Mouse (Mus musculus) lung, postnatal 14 days (tissue): ENCODE measurements around the gene Slc10a7.
"Not testable (repeated sequence)": the region's sequence is repeated elsewhere in the genome, so short reads cannot be mapped to it uniquely, and the experiment has no call there.

Source experiments
- DNase-seq: peaks from one replicate; pipeline ENCODE4 v3.0.0; 2021

The Slc10a7 gene

DNA sequence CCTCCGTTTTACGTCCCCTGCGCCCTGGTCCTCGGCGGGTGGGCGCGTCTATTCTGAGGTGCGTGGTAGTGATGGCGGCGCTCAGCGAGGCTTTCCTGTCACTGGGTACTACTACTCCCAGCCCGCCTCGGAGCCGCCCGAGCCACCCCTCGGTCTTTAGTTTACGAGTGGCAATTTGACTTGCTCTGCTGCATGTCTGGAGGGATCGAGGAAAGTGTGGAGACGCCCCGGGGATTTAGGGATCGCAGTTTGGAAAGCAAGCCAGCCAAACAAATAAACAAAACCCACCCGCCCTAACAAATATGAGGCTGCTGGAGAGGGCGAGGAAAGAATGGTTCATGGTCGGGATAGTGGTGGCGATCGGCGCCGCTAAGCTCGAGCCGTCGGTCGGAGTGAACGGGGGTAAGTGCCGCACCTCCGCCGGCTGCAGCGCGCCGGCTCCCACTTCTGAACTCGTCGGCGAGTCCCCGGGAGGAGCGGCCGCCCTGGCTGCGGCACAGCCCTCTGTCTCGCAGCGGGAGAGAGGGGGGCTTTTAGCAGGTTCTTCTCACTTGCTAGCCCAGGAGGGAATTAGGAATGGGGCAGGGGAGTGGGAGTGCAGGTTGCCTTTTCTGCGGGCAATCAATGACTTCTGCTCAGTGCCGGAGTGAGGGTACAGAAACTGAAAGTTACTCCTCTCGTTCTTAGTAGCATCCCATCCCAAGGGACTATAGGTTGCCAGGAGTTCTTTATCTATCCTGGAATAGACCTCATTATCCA lies at the start of gene Slc10a7:
TSS of gene Slc10a7 (plus strand) at position 74 of the 759 bp plus-strand sequence.
- peak; percentile 85 for DNase-seq

DNA sequence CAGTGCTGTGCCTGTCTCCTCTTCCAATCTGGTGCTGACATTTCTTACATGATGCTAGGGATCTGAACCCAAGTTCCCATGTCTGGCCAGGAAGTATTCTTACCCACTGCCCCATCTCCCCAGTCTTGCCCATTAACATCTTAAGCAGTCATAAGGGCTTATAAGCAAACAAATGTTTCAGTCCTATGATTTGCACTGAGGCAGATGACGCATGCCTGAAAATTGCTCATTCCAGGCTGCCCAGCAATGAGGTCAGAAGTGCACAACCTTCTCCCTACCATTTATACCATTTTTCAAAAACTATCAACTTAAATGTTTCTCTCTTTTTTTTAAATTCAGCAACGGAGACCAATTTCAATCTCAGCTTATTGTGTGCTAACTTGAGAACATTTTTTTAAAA lies 45.2 kb upstream of the Slc10a7 start:
- DNase-seq, result no peak

DNA sequence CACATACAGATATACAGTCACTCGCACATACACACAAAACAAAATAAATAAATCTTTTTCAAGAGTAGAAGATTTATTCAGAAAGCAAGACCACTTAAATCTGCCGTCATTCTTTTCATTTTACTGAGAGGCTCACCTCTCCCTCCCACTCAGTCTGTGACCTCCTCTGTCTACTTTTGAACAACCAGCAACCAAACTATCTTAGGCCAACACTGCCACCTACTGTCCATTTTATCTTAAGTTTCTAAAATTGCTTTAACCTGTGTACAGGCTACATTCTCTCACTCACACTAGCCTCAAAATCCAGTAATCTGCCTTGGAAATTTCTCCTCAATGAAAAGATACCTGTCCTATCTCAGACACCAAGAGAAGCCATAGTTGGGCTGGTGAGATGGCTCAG lies 41.3 kb upstream of the Slc10a7 start:
- no peak for DNase-seq

DNA sequence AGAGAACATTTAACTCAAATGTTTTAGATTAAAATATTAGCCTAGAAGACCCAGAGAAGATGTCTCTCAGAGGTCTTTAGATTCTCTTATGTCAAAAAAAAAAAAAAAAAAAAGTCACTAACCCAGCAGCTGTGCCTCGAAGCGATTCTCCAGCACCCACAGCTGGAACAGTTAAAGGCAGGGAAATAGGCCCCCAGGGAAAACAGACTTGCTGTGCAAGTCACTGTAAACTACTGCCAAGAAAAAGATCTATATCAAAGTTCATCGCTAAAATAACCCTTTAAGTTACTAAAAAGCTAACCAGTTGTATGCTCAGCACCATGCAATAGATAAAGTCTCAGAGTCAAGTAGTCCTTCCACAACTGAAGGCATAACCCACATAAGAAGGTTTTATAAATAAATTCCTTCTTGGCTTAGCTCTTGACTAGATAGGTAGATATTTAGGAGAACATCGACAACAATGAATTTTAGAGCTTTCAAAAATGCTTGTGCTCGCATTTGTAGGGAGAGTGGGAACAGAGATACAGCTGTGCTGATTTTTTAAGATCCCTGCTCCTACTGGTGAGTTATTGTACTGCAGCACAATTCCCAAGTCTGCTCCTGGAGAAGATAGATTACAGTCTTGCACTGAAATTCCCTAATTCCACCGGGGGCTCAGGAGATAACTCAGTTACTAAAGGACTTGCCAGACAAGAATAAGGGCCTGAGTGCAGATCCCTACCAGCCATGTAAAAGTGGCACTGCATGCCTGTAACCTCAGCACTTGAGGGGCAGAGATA lies 31.9 kb upstream of the Slc10a7 start:
- DNase-seq, result no peak

DNA sequence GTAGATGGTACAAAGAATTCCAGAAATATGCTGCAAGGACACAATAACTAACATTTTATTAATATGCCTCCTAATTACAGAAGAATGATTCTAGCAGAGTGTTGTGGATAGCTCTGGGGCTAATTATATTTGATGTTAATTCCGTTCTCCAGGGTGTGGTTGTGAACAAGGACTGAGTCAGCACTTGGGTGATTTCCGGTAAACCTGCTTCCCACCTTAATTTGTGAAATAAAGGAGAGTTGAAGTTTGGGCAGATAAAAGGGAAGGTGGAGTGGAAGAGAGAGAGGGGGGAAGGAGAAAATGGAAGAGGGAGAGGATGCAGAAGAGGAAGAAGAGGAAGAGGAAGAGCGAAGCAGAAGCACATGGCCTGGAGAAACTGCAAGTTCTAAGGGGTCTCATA lies 19.4 kb upstream of the Slc10a7 start:
- no peak for DNase-seq

DNA sequence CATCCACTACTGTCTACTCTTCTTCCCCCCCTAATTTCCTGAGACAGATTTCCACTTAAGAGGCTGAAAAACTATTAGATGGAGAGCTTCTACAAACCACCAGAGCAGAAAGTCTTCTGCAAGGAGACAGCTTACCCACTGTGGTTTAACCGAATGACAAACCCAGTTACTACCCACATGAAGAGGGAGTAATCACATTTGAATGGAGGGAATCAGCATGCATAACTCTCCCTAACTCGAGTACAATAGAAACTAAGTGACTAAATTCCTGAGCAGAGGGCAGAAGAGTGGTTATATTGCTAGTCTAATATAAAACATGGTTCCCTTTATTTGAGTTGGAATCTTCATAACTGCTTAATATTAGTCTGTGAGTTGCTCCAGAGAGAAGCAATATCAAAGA lies 16.1 kb upstream of the Slc10a7 start:
- no peak for DNase-seq

DNA sequence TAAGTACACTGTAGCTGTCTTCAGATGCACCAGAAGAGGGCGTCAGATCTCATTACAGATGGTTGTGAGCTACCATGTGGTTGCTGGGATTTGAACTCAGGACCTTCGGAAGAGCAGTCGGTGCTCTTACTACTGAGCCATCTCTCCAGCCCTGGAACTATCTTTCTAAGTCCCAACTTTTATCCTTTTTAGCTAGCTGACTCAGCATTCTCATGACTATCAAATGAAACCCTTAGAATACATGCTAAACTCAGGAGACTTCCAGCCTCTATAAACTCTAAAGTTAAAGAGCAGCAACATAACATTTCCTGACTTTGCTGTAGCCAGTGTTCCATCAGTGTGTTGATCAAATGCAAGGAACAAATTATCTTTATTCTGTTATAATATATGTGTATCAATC lies 12.9 kb upstream of the Slc10a7 start:
- not testable (repeated sequence) for DNase-seq

DNA sequence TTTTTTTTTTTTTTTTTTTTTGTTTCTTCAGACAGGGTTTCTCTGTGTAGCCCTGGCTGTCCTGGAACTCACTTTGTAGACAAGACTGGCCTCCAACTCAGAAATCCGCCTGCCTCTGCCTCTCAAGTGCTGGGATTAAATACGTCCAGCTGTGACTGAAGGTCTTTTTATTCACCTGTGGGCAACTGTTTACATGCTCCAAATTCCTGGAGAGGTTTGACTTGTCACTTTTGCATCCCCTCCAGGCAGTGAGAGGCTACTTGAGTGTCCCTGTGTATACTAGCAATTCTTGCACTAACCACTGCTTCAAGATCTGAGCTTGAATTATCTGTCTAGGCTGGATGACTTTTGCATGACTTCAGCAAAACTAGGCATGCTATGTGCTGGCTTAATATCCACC lies 6.4 kb upstream of the Slc10a7 start:
- DNase-seq, result no peak

DNA sequence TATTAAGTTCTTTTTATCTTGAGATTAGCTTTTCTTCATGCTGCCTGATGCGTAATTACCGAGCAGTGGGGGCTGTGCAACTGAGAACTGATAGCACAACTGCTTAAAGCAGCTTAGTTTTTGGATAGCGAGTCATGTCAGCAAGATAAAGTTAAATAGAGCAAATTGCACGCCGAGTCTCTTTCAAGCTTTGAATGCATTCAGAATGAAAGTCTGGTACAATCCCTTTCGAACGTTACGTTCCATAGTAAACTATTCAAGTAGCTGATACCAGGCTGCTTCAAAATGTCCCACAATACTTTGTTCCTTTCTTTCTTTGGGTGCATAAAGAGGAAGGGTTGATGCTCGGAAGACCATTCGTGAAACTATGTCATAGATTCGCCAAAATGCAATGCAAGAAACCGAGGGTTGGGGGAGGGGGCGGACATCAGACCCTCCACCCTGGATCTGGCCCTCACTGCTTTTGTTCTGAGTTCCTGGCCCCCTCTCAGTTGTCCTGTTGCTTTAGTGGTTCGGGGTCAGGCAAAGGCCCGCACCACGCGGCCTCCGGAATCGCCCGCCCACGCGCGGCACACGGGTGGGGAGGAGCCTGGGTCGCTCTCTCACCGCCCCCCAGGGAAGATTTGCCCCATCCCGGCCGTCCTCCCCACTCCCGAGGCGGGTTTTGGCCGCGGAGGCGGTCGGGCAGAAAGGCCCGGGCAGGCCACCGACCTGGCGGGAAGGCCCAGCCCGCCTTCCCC lies 997 bp upstream of the Slc10a7 start:
- DNase-seq, result peak; percentile 37

DNA sequence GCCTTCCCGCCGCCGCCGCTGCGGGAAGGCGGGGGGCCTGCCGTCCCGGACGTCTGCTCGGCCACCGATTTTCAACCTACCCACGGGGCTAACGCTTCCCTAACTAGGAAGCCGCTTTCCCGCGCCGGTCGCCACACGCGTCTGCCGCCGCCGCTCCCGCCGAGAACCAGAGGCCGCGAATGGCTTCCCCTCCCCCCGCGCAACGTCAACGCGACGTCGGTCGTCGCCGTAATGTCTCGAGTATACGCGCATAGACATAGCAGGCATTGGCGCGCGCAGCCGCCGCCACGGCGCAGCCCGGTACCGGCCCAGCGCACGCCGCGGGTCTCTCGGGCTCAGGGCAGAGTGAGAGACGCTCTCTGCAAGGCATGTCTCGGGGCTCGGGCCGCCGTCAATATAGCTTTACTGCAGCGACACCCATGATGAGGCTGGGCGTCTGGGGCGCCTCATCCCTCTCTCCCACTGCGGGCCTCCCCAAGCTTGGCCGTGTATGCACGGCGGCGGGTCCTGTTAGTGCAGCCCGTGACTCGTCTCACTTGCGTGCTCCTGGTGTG lies 350 bp upstream of the Slc10a7 start, which contains the start of gene Rbmxl1:
TSS of gene Rbmxl1 (minus strand) at position 180 of the 554 bp plus-strand sequence.
- DNase-seq, result peak; percentile 95

DNA sequence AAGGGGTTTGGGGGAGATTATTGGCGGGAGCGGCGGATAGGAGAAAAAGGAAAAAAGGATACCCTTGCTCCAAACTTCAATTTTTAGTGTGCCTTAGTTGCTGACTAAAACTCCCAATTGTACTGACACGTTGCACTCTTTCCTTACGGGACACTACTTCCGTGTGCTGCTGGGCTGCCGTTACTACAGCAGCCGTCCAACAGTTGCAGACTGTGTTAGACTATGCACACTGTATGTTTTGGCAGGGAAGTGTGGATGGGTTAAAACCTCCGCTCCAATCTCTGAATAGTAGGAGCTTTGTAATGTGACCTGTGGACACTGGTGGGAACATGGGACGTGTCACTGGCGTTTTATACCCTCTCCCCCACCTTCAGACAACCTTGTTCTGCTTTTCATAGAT lies 948 bp downstream of the Slc10a7 start:
- DNase-seq, result peak; percentile 4

DNA sequence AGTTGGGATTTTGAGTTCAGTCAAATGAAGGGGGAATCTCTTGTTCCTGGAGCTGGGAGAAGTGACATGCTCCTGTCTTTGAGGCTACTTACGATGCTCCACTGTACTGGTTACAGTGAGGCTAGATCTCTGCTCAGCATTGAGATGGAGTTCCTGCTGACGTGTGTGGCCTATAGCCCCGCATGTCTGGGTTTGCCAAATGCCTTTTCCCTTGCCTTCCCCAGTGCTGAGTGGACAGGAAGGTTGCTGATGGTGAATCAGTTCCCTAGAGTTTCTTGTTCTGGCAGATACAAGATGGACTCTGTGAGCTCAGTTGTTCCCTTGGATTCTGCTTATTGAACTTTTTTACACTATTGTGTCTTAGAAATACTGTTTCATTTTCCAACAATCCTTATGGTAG lies 1.8 kb downstream of the Slc10a7 start:
- no peak for DNase-seq

DNA sequence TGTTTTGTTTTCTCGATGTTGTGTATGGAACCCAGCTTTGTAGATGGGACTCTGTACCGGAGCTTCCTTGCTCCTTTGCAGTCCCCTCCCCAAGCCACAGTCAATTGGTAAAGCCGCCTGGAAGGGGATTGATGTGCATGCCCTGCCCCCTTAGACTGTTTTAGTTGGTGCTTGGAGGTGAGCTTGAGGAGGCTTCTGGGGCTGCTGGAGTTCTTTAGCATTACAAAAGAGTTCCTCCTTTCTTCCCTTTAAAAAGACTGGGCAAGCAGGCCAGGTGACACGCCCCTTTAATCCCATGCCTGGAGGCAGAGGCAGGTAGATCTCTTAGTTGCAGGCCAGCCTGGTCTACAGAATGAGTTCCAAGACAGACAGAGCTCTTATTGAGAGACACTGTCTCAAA lies 4.0 kb downstream of the Slc10a7 start:
- no peak for DNase-seq

DNA sequence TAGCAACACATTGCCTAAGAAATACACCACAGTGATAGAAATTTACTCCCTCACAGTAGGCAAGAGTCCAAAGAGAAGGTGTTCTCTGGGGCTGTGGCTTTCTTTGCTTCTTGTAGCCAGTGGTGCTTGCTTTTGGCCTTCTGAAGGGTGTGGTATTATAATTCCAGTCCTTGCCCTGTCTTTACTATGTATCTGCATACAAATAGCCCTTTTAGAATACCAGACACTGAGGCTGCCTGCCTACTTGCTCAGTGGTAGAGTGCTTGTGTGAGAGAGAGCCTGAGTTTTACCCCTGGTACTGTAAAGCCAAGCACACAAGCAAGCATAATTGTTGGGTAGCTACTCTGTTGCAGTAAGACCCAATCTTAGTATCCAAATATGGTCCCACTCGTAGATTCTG lies 5.6 kb downstream of the Slc10a7 start:
- DNase-seq, result no peak

DNA sequence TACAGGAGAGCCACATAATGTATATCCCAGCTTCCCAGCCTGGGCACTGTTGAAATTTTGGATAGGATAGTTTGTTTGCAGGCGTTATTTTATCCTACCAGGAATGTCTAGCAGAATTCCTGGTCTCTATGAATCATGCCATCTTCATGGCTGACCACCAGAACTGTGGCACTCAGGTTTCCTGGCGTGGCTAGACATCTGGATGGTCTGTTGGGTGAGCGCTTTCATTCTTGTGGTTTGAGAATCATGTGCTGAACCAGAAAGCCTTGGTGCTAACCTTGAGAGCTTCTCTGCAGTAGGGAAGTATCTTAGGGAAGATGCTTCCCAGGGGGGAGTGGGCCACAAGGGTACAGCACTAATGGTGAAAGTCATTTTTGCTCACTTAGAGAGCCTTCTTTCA lies 6.0 kb downstream of the Slc10a7 start:
- DNase-seq, result no peak

DNA sequence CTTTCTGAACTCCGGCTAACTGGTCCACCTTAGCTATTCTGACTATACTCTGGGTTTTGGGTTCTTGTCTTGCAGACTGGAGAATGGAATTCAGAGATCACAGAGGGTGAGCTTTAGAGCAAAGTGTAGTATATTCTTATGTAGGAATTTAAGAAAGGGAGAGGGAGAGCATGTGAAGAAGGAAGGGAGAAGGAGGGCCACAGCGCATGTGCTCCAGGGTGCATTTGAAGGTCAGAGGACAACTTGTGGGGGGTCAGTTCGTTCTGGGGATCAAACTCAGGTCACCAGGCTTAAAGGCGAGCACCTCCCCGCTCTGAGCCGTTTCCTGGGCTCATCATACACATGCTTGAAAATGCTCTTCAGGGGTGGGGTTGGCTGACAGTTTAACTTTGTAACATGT lies 24.8 kb downstream of the Slc10a7 start:
- DNase-seq, result no peak

DNA sequence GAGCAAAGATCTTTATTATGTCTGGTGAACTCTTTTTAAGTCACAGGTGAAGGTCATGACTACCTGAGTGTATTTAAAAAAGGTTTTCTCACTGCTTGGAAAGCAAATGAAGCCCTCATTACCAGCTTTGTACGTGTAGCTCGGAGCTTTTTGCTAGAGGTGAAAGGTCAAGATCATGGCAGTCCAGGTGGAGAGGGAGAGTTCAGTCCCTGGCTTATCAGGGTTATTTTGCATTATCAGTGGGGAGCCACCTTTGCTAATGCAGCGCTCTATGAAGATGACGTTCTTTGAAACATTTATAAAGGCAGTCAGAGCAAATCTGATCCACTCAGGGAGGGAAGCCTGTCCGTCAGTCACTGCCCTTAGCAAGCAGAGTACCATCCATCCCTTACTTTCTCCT lies 27.6 kb downstream of the Slc10a7 start:
- DNase-seq, result no peak

DNA sequence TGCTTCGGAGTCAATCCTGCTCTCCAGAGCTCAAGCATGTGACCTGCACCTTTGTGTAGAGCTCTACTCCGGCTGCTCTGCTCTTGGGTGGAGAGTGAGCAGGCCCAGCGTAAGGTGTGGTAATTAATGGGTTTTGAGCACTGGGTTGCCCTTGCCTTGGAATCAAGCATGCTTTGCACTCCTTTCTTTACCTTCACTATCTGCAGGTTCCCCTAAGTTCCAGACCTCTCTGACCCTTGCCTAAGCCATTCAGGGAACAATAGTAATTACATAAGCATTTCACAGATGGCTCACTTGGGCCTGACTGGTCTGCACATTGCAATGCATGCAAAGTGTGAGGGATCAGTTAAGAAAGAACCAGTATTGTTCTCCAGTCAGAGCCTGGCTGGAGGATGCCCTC lies 28.6 kb downstream of the Slc10a7 start:
- no peak for DNase-seq

DNA sequence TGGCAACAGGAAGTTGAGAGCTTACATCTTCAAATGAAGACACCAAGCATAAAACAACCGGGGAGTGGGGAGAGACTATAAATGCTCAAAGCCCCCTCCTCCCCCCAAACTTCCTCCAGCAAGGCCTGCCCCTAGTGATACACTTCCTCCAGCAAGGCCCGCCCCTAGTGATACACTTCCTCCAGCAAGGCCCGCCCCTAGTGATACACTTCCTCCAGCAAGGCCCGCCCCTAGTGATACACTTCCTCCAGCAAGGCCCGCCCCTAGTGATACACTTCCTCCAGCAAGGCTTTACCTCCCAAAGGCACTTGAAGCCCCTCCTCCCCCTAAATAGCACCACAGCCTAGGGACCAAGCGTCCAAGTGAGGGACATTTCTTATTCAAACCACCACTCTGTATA lies 33.5 kb downstream of the Slc10a7 start:
- not testable (repeated sequence) for DNase-seq

DNA sequence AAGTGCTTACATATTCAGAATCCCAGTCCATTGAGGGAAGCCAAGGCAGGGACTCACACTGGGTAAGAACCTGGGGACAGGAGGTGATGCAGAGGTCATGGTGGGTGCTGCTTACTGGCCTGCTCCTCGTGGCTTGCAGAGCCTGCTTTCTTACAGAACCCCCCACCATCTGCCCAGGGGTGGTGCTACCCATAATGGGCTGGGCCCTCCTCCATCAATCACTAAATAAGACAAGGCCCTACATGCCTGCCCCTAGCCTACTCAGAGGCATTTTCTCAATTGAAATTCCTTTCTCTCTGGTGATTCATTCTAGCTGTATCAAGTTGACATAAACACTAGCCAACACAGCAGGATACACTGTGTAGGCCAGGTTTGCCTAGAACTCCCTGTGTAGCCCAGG lies 34.5 kb downstream of the Slc10a7 start:
- DNase-seq, result no peak

DNA sequence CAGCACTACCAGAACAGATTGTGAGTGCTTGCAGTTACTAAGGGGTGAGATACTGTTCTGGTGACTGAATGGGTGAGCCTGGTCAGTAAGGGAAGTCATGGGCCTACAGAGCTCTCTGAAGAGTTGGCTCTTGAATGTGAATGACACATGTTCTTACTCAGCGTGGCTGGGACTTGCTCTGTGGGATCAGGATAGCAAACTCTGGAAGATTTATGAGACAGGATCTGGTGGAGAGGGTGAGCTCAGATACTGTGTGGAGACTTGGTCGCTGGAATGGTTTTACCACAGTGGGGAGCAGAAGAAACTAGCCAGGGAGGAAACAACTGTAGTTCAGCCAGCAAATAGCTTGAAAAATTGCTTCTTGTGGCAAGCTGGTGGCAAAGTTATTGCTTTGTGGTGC lies 35.4 kb downstream of the Slc10a7 start:
- DNase-seq, result no peak

DNA sequence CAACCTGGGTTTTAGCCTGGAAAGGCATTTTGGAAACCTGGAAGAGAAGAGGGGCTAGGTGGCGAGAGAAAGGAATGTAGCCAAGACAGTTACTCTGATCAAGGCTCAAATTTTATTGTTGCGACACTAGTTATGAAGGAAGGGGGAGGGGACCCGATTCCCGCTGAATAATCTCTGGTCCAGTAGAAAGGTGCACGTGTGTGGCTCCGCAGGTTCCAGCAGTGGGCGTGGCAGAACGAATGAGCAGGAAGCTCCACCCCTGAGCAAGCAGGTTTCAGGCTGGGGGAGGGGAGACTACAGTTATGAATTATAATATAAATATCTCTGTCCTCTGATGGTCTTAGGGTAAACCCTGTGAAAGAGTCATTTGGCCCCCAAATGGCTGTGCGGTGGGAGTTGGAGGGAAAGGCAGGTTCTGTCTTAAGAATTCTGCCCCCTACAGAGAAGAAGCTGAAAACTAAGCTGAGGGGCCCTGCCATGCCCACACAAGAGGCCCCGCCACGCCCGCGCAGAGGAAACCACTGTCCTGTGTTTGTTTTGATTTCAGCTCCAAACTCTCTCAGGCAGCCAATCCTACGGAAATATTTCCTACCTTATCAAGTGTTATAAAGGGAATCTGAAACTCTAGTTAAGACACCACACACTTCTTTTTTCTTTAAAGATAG lies 36.1 kb downstream of the Slc10a7 start:
- DNase-seq, result not testable (repeated sequence)
